Mouse (Mus musculus) kidney, postnatal 0 days (tissue): ENCODE measurements around the gene Dclk1. TPM values are rescaled to one million over a fixed set of nuclear protein-coding genes. Genes with fewer than 3 reads are reported as not detected.

ENCODE experiments used
- ATAC-seq: fragments of 200-750 bp; cut with Nextera tagmentation; replicated peaks from 2 replicates; pipeline ENCODE4 v1.8.0; 2017; ENCODE audit warnings: low read depth, moderate number of reproducible peaks, moderate TSS enrichment, moderate library complexity; ENCODE audit not compliant: low FRiP score
- DNase-seq: peaks from one replicate; pipeline ENCODE4 v3.0.0-alpha.2; 2016; ENCODE audit warnings: low spot score
- H3K27ac ChIP-seq: fragments of 300-500 bp; sonication (generic); 2 replicates; pipeline ENCODE4 v1.5.1; 2014; ENCODE audit warnings: mild to moderate bottlenecking
- H3K27me3 ChIP-seq: fragments of 300-500 bp; sonication (generic); 2 replicates; pipeline ENCODE4 v1.6.1; 2014; ENCODE audit warnings: low read length, mixed read lengths; ENCODE audit not compliant: insufficient read depth
- H3K36me3 ChIP-seq: fragments of 300-500 bp; sonication (generic); 2 replicates; pipeline ENCODE4 v1.6.1; 2014; ENCODE audit warnings: low read length, mixed read lengths; ENCODE audit not compliant: insufficient read depth
- H3K4me1 ChIP-seq: fragments of 300-500 bp; sonication (generic); replicated peaks from 2 replicates; pipeline ENCODE4 v1.6.1; 2014; ENCODE audit warnings: antibody characterized with exemption, low read length, mixed read lengths; ENCODE audit not compliant: insufficient read depth
- H3K4me2 ChIP-seq: fragments of 300-500 bp; sonication (generic); 2 replicates; pipeline ENCODE4 v1.6.1; 2014; ENCODE audit warnings: mild to moderate bottlenecking, low read length, moderate library complexity, mixed read lengths
- H3K4me3 ChIP-seq: fragments of 300-500 bp; sonication (generic); replicated peaks from 2 replicates; pipeline ENCODE4 v1.5.1; 2014; ENCODE audit warnings: low read depth, low read length
- H3K9ac ChIP-seq: fragments of 300-500 bp; sonication (generic); 2 replicates; pipeline ENCODE4 v1.6.1; 2014; ENCODE audit warnings: low read depth, low read length
- H3K9me3 ChIP-seq: fragments of 300-500 bp; sonication (generic); replicated peaks from 2 replicates; pipeline ENCODE4 v1.6.1; 2016; ENCODE audit warnings: low read length, inconsistent platforms, mixed read lengths
- CTCF ChIP-seq: IDR thresholded peaks from 2 replicates; pipeline ENCODE4 v1.5.1; 2016; ENCODE audit warnings: antibody characterized with exemption, low read depth, mild to moderate bottlenecking, moderate library complexity
- WGBS: fragments of 180-500 bp; shearing (Covaris S2); extraction: QIAGEN DNeasy Blood & Tissue Kit; methylation state at CpG from one replicate; pipeline ENCODE4 v1.1.7; 2014; 5-methylcytosine and 5-hydroxymethylcytosine counted together
- polyA plus RNA-seq: library from polyadenylated mRNA; unstranded; fragments of >200 nt; fragmentation: Nextera tagmentation; extraction: Ambion mirVana; gene quantifications from 2 replicates; pipeline ENCODE4 v1.2.1, GENCODE M21; 2015

The Dclk1 gene
- polyA plus RNA-seq, 1 experiment from 2014 or later = 18.3 TPM

GRCm38 (mm10) chr3:55226501-55227213 is 15.5 kb upstream of the Dclk1 start:
- H3K36me3 ChIP-seq = no peaks in the 10 kb centered on the region
- H3K4me2 ChIP-seq = peak overlapping the region; percentile 3; the same call in 1 of the 2 replicates
- H3K4me3 ChIP-seq = no peak overlapping the region
- 33% methylated on average over 18 of the region's 18 CpGs for WGBS
- no peaks in the 10 kb centered on the region for H3K4me1 ChIP-seq
- TF ChIP-seq CTCF = no peak
- no peak overlapping the region for H3K27ac ChIP-seq
- ATAC-seq = peak; percentile 63; the same call in 1 of the 2 replicates
- H3K9ac ChIP-seq = no peak overlapping the region
- peak; percentile 34 for DNase-seq
- no peaks in the 10 kb centered on the region for H3K27me3 ChIP-seq
- no peaks in the 10 kb centered on the region for H3K9me3 ChIP-seq

- Histone ChIP-seq H3K9ac (no peak overlapping the region), H3K36me3 (no peaks in the 10 kb centered on the region), H3K9me3 (no peaks in the 10 kb centered on the region), H3K27ac (no peak overlapping the region), H3K4me2 (peak overlapping the region; percentile 3; the same call in 1 of the 2 replicates), H3K4me1 (no peaks in the 10 kb centered on the region), H3K4me3 (no peak overlapping the region), H3K27me3 (no peaks in the 10 kb centered on the region)
- DNase-seq (no peak), ATAC-seq (no peak)
- no peak for TF ChIP-seq CTCF
- WGBS = 25% methylated on average over 4 of the region's 4 CpGs
Observed at GRCm38 (mm10) chr3:55227214-55227581, 15.0 kb upstream of the Dclk1 start.

- Histone ChIP-seq H3K4me3 (peak overlapping the region; percentile 41), H3K9me3 (no peaks in the 10 kb centered on the region), H3K9ac (peak overlapping the region; percentile 25), H3K36me3 (no peaks in the 10 kb centered on the region; the same call in 1 of the 2 replicates), H3K4me2 (peak overlapping the region; percentile 57), H3K27ac (no peak overlapping the region), H3K27me3 (no peaks in the 10 kb centered on the region), H3K4me1 (no peaks in the 10 kb centered on the region)
- WGBS = under 1% methylated on average over 44 of the region's 45 CpGs
- peak; percentile 53 for TF ChIP-seq CTCF
- ATAC-seq (peak; percentile 86), DNase-seq (peak; percentile 90)
Observed at GRCm38 (mm10) chr3:55242422-55243055, 375 bp downstream of the Dclk1 start.

- Histone ChIP-seq H3K9me3 (no peaks in the 10 kb centered on the region), H3K4me3 (peak overlapping the region; percentile 41), H3K9ac (peak overlapping the region; percentile 25), H3K27me3 (no peaks in the 10 kb centered on the region), H3K36me3 (no peaks in the 10 kb centered on the region; the same call in 1 of the 2 replicates), H3K4me2 (peak overlapping the region; percentile 57), H3K4me1 (no peaks in the 10 kb centered on the region), H3K27ac (no peak overlapping the region)
- DNase-seq (peak; percentile 2), ATAC-seq (no peak; the same call in 1 of the 2 replicates)
- no peak for TF ChIP-seq CTCF
- under 1% methylated on average over 8 of the region's 8 CpGs for WGBS
Observed at GRCm38 (mm10) chr3:55243056-55243471, 900 bp downstream of the Dclk1 start.

GRCm38 (mm10) chr3:55244087-55244486 is 1.9 kb downstream of the Dclk1 start:
- peak overlapping the region; percentile 57; the same call in 1 of the 2 replicates for H3K4me2 ChIP-seq
- no peak for DNase-seq
- no peaks in the 10 kb centered on the region for H3K4me1 ChIP-seq
- H3K27ac ChIP-seq = no peak overlapping the region
- H3K36me3 ChIP-seq = no peaks in the 10 kb centered on the region; the same call in 1 of the 2 replicates
- TF ChIP-seq CTCF = no peak
- no peak overlapping the region for H3K4me3 ChIP-seq
- no peak for ATAC-seq
- WGBS = 73% methylated on average over 6 of the region's 6 CpGs
- H3K9me3 ChIP-seq = no peaks in the 10 kb centered on the region
- no peak overlapping the region for H3K9ac ChIP-seq
- H3K27me3 ChIP-seq = no peaks in the 10 kb centered on the region

GRCm38 (mm10) chr3:55246618-55247272 is 4.6 kb downstream of the Dclk1 start:
- no peaks in the 10 kb centered on the region for H3K4me1 ChIP-seq
- H3K36me3 ChIP-seq = no peaks in the 10 kb centered on the region; the same call in 1 of the 2 replicates
- no peaks in the 10 kb centered on the region for H3K9me3 ChIP-seq
- no peak for DNase-seq
- TF ChIP-seq CTCF = no peak
- H3K9ac ChIP-seq = no peak overlapping the region
- H3K27me3 ChIP-seq = no peaks in the 10 kb centered on the region
- no peak overlapping the region for H3K27ac ChIP-seq
- no peak overlapping the region for H3K4me3 ChIP-seq
- no peak overlapping the region for H3K4me2 ChIP-seq
- no peak for ATAC-seq
- WGBS = 89% methylated on average over 12 of the region's 12 CpGs
